Mouse (Mus musculus) adrenal gland, postnatal 4 days (tissue): ENCODE results near the gene Gm49394. TPM values are rescaled to one million over a fixed set of nuclear protein-coding genes. Genes with fewer than 3 reads are reported as not detected.
A peak's percentile ranks its signal among the peaks of the same experiment; 100 is the strongest.

Experiments used
- DNase-seq, 2 experiments: peaks; one replicate each; pipeline ENCODE4 v3.0.0; 2021 to 2022; ENCODE audit warnings: low spot score in 2 of 2, mixed read lengths in 2 of 2
- total RNA-seq, 2 experiments: library from RNA; stranded (reverse); gene quantifications; 2 replicates each; pipeline ENCODE4 v1.2.3; 2021

Gm49394 gene
- total RNA-seq, 2 experiments from 2014 or later: 0.11 TPM; not detected in 1

DNA sequence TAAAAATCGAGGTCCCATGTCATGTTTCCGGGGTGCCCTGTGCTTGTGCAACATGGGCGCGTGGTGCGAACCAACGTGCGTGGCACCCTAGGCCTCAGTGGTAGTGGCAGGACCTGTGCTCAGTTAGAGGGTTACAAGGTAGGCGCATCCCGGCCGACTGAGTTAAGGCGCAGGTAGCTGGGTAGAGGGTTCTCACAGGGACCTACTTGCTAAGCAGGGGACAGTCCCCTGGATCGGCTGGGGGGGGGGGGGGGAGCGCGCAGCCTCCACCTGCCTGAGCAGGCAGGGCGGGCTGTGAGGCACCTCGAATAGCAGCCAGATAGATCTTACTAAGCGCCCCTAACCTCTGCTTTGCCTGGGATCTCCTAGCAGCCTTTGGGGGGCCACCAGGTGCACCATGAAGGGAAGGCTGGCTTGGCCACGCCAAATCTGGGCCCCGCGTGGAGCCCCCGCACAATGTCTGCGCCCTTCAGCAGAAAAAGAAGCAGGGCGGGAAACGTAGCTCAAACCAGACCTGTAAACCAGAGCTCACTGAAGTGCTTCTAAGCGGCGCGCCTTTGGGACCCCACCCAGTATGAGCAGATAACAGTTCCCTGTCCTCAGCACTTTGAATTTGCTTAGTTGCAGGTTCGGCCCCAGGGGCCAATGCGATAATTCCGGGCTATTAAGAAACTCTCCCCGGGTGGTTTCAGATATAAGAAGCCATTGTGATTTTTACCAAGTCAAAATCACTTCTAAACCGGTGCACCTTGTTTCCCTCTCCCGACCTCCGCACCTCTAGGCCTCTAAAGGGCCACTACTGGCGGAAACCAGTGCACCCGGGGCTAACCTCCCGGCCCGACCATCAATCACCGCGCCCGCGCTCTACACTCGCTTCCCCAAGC, 9.7 kb downstream of the Gm49394 start:
- no peak for DNase-seq

DNA sequence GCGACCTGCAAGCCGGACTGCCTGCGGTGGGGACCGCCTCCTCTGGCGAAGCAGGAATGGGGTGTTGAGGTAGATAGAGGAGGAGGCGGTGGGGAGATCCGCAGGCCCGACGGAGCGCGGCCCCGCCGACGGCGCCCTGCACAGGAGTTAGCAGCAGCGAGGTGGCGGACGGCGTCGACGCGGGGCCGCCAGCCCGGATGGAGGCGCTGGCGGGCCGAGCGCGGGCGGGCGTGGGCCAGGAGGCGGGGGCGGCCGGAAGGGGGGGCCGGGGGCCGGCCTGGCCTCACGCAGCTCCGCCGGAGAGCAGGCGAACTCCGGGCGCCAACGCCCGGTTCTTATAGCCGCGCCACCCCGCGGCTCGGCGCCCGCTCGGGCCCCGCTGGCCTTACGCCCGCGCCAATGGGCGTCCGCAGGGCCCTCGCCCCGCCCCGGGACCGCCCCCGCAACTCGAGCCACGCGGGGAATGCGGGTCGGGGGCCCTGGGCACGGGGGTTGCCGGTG, 10.5 kb downstream of the Gm49394 start:
- no peak for DNase-seq

DNA sequence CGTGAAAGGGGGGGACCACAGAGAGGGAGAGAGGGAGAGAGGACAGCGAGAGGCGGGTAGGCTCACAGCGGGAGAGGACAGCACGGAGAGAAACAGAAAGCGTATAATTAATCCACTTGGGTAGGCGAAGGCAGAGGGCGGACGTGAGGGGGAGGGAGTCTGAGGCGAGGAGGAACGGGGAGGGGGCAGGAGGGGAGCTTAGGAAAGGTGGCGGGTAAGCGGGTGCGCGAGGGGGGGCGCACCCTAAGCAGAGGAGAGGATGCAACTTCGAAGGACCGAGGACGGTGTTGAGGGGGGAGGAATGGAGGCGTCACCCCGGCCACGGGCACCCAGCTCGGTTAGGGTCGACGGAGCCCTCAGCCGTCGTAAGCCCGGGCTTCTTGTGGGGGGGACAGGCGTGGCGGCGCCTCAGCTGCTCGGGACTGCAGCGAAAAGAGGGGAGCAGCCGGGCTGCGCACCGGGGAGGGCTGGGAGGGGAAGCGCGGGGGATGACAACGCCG, 11.0 kb downstream of the Gm49394 start:
- DNase-seq: no peak

DNA sequence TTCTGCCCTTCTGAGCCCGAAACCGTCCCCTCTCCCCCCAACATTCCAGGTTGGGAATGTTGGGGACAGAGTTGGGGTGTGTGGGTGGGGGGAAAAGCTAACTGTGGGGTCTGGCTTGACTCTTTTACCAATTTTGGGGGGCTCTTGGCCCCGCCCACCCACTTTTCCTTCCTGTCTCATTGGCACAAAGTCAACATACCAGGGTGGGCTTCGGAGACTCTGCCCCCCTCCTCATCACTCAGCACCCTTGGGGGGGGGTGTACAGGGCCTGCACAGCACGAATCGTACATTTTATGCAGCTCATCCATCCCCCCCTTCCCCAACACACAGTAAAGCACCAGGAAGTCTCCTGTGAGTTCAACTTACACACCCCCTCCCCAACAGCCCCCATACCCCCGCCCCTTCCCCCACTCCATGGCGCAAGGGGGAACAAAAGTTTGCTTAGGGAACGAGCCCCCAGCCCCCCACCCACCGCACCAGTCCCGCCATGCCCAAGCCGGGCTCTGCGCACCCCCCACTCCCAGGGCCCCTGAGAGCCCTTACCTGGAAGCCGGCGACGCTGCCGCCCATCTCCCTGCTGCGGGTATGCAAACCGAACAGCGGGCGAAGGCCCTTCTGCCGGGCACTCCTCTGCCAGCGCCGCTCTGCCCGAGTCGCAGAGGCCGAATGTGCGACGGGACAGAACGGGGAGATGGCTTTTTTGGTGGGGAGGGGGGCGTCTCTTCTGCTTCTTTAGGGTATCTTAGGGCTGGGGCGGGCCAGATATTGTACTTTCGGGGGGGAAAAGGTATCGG, 11.7 kb downstream of the Gm49394 start:
- DNase-seq: no peak

DNA sequence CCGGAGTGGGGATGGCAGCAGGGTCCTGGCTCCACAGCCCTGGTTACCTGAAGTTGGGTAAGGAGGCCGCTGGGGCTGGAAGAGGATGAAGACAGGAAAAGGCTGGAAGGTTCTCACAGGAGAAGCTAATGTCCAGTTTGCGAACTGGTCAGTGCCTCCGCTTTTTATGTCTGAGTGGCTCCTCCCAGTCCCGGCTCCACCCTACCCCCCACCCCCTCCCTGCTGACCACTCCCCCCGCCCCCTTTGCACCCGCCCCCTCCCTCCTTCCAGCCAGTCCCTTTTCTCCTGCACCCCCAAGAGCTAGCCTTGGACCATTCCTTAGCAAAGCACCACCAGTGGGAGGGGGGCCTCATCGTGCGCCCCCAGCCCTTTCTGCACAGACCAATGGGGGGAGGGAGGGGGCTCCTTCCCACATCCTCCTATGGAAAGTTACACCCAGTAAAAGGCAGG, 12.4 kb downstream of the Gm49394 start:
- DNase-seq: no peak

DNA sequence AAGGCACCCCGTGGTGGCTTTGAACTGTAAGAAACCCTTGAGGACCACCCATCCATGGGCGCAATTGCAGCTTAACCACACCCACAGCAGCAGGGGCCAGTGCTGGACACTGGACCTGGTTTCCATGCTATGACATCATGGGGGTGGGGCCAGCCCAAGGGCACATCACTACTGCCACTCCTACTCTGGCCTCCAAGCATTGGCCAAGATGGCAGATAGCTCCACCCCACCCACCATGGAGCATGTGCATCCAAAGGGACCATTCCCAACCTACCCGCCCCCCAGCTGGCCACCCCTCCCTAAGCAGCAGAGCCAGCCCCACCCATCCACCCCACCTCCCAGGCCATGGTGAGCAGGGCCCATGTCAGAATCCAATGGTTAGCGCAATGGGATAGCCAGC, 13.7 kb downstream of the Gm49394 start:
- no peak for DNase-seq

DNA sequence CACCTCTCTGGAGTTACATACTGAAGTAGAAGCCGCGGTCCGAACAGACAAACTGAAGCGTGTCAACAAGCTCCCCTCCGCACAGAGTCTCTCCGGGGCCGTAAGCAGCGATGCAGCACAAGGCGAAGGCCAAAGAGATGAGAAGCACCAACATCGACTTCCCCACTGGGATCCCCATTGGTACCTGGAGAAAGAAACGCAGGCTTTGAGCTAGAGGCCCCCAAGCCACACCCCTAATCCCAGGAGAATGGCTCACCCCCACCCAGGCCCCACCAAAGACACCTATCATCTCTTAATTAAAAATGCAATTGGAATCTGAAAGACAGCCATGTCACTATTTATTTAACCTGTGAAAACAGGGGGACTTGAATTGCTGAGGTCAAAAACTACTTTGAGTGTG, 14.1 kb downstream of the Gm49394 start:
- DNase-seq: no peak

DNA sequence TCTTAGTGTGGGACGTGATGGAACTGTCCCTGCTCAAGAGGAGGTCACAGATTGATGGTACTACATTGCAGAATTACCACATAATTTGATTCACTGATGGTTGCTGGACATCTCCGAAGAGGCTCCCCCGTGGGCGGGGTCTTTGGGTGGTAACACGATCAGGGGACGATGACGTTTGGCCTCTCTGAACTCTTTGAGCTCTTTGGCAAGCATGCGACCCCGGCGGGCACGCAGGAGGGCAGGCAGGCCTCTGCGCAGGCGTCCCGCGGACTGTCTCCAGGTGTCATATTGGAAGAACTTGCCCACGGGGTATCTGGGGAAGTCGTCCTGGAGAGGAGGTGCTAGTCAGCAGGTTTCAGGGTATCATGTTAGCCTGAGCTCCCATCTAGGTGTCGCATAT, 16.0 kb downstream of the Gm49394 start:
- no peak for DNase-seq

DNA sequence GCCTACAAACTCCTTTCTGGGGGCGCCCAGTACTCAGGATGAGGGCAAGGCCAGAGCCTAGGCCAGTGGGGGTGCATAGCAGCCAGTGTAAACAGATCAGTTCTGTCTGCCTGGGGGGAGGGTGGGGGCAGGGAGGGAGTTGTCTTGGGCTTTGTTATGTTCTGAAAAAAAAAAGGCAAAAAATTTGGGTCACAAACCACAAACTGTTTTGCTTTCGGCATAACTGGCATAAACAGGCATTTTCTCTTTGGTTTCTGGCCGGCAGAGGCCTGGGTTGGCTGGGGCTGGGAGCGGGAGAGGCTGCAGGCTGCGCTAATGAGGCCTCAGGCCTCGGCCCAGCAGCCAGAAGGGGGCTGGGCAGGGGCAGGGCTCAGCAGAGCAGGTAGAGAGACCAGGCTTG, 23.1 kb downstream of the Gm49394 start:
- DNase-seq: no peak

DNA sequence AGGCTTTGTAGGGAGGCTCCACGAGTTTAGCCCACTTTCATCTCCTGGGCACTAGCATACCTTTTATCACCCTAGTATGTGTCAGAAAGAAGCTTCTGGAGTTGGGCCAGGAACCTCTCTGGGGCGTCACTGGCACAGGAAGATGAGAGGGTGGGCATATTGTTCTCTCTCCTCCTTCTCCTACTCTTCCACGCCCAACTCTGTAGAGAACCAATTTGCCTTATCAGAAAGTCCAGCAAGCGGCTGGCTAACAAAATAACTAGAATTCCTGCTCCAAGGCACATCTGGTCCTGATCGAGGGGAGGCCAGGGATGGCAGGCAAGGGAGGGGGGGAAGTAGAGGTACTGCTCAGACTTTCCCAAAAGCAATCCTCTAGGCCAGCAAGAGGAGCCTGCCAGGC, 24.7 kb downstream of the Gm49394 start:
- DNase-seq: no peak

DNA sequence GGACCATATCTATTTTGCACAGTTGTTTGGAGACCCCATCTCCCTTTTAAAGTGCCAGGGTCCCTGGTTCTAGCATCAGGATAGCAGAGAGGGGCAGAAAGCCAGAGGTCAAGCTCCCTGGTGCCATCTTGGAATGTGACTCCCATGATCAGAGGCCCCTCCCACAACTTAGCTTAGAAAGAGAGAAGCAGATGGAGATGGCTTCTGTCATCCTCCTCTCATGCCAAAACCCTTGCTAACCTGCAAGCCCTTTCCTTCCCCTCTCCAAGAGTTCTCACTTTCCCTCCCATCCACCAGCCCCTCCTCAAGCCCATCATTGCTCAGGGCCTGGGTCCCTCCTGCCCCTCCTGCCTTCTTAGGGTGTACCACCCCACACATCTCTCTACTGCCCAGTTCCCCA, 33.6 kb downstream of the Gm49394 start:
- DNase-seq: no peak

DNA sequence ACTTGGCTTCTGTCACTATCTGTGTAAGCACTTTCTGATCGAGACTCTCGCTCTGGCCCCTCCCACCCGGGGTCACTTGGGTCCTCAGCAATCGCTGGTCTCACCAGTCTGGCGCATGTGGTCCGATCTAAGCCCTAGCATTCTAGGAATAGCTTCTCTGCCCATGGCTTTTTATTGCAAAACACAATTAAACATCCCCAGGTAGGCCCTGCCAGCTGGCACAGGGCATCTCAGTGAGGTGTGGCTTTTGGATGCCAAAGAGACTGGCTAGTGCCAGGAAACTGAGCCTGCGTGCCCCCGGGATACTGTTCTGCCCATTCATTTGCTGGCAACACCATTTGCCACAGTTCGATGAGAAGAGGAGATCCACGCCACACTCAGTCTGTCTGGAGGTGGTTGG, 39.1 kb downstream of the Gm49394 start:
- no peak for DNase-seq

DNA sequence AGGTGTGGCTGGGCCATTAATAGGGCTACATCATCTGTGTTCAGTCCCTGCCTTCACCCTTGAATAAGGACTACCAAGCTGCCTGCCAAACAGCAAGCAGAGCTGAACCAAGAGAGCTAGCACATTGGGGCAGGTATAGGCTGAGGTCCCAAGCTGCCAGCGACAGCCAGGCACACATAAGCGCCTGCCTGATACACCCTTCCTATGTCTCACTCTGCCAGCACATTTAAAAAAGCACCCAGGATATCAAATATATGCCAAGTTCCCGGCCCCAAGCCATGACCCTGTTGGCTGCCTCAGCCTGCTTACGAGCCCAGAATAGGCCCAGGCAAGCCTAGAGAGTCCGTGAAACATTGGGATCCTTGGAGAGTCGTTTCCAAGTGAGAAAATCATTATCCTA, 39.9 kb downstream of the Gm49394 start:
- no peak for DNase-seq

DNA sequence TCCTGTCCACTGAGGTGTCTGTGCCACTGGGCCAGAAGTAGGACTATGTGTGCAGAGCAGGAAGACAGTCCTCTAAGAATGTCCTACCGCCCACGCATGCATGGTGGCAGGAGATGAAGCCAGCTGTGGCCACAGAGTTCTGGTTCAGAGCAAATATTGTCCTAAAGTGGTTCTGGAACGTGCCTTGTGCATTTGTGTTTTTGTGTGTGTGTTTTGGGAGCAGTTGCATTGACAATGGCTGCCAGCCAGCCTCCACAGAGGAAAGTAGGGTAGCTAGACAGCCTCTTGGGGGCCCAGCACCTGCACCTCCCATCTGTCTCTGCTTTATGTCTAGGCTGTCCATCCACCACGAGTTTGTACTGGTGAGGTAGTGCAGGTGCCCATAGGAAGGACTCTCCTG, 47.6 kb downstream of the Gm49394 start:
- no peak for DNase-seq

DNA sequence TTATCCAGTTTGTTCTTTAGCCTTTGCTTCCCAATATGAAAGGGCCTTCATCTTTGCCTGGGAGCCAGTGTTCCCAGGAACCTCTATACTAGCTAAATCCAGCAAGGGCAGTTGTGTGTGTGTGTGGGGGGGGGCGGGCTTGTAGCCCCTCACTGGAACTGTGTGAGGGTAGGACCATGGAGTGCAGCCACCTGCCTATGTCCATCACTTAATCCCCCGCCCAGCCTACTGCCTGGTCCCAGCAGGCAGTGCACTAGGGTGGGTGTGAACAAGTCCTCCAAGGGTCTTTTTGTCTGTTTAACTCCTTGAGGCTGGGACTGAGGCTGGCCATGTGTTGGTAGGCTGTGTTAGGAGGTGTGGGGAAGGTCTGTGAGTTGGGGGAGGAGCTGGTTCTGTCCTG, 56.7 kb downstream of the Gm49394 start:
- DNase-seq: no peak

DNA sequence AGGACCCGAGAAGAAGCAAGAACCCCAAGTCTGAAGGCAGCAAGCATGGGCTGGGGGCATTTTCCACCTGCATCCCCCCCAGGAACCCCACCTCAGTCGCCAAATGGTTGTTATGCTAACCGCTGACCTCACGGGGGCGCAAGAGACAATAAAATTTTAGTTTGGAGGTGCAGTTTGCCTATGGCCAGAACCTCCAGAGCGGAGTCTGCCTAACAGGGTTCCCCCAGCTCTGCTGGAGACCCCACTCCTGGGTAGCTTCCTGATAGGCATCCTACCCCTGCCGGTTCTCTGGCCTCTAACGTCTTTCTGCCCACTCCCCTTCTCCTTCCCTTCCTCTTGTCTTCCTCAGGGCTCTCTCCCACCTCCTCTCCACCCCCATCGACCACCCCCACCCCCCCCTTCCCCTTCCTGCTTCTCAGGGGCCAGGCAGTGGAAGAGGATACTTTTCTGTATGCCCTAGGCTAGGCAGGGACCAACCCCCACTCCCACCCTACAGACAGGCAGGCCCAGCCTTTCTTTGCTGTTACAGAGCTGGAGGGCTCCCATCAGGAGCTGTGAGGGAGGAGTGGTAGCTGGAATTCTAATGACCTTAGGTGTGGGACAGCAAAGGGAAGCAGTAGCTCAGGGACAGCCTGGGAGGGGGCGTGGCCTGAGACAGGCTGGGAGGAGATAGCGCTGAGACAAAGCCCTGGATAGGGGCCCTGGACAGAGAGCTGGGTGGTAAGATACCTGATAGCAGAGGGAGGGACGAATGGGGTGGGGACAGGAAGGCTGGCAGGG, 58.9 kb downstream of the Gm49394 start:
- DNase-seq: peak; percentile 34 to 43

DNA sequence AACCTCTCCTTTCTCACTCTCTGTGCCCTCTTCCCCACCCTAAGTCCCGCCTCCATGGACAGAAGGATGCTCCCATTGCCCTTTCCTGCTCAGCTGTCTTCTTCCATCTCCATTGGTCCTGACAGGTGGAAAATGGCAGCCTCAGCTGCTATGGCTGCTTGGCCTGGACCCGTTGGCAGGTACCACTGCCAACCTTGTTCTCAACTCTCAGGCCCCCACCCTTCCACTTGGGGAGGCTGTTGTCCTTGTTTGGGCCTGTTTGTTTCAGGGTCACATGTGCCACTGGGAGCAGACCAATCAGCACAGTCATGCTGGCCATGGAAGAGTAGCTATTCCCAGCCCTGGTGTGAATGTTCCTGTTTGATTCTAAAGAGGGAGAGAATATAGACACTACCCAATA, 68.8 kb downstream of the Gm49394 start:
- no peak for DNase-seq
